Mouse (Mus musculus): ENCODE measurements around the gene Fgf5.

Gene Fgf5

GRCm38 (mm10) chr5:98305673-98306072 lies 51.7 kb downstream of the Fgf5 start:
- DNase-seq: no peak

- DNase-seq: no peak
These were observed 52.5 kb downstream of the Fgf5 start for GRCm38 (mm10) chr5:98306528-98306927.

GRCm38 (mm10) chr5:98326625-98327024 lies 72.6 kb downstream of the Fgf5 start:
- no peak for DNase-seq
